Mouse (Mus musculus): Measurements from ENCODE around the gene Gabbr2. TPM values are rescaled to one million over a fixed set of nuclear protein-coding genes. Genes with fewer than 3 reads are reported as not detected.
A peak's percentile ranks its signal among the peaks of the same experiment; 100 is the strongest.

Gene Gabbr2
- total RNA-seq, 4 experiments from 2014 or later, result 0.05 to 0.17 TPM; not detected in 2

DNA sequence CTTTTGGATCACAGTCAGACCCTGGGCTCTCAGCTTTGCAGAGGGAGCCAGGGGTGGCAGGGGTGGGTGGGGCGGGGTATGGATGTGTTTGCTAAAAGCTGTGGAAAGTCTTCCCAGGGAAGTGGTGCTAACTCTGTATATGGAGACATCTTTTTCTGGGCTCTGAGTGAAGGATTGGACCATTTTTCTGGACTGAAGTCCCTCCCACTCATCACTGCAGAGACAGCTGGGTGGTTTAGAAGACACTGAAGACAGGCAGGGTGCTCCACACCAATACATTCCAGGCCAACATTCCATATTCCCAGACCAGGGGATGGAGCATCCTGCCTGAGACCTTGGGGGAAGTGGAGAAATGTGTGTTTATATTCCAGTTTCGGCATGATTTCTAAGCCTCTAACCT is 125.6 kb downstream of the Gabbr2 start:
- DNase-seq (ENCODE audit: low spot score in 2 of 2), result no peak

DNA sequence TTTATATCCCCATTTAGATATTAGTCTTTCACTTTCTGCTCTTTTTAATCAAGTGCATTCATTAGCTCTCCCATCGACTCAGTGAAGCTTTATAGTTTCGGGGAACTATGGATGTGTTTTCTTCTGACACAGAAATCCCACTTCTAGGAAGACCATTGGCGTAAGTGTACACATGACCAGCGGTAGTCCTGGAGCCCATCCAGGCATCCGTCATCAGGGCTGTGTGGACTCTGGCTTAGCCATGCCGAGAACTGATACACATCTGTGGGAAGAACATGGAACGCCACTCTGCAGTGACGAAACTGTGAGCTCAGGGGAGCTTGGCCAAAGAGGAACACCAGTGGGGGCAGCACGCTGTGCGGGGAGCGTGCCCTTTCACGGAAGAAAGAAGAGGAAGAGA is 128.0 kb downstream of the Gabbr2 start:
- DNase-seq (ENCODE audit: low spot score in 2 of 2), result no peak

DNA sequence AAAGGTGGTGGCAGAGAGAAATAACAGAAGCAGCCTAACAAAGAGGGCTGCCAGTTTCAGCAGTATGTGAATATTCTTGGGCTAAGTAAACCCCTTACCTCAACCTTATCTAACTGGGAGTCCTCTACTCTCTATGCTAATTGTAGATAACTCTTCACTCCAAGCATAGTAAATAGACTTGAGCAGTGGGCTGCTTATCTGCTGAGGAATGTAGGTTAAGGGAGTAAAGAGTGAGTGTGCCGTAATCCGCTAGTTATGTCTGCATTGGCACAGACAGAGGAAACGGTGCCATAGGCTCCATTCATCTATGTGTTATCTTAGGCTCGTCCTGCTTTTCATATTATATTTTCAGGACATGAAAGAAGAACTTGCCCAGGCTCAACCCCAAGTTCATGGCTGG is 129.0 kb downstream of the Gabbr2 start:
- DNase-seq (ENCODE audit: low spot score in 2 of 2), result no peak

- no peak for DNase-seq (ENCODE audit: low spot score in 2 of 2)
These were observed 131.1 kb downstream of the Gabbr2 start for GRCm38 (mm10) chr4:46860586-46860985.

DNA sequence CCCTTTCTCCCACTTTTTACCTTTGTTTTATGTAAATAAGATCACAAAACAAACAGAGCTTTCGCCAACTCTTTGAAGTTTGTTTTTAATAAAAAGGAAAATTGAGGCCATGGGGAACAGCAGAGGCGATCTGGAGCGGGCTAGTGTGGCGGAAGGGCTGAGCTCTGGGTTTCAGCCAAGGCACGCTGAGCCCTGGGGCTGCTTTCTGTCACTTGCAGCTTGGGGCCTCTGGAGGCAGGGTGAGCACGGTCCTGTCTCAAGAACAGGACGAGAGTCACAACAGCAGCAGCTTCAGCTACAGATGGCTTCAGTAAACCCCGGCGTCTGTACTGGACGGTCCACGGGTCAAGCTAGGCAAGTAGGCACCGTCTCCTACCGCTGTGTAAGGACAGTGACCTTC is 132.8 kb downstream of the Gabbr2 start:
- DNase-seq (ENCODE audit: low spot score in 2 of 2), result no peak

- DNase-seq (ENCODE audit: low spot score in 2 of 2), result no peak
These were observed 135.5 kb downstream of the Gabbr2 start for GRCm38 (mm10) chr4:46856145-46856544.

- DNase-seq (ENCODE audit: low spot score in 2 of 2), result no peak
These were observed 136.8 kb downstream of the Gabbr2 start for GRCm38 (mm10) chr4:46854686-46855385.

DNA sequence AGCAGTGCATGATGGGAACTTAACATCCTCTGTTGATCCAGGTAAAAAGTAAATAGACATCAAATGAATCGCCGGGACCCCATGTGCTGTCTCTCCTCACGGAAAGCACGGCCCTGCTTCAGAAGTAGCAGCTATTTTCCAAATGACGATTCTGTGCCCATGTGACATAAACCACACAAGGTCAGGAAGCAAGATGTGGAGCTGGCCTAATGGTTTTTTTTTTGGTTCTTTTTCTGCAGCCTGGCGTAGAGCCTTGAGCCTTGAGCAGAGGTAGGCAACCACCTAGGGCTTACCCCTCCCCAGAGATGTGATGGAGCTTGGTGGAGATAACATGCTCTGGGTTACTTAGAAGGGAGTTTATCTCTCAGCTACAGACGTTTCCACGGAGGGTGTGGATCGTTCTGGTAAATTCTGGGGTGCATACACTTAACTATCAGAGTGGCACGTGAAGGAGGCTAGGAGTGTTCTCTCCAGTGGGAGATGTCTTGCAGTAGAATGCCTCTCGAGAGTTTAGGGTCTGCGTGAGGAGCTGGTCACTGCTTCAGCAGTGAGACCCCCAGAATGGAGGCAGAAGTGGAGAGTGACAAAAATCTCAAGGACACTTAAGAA is 137.7 kb downstream of the Gabbr2 start:
- no peak for DNase-seq (ENCODE audit: low spot score in 2 of 2)

DNA sequence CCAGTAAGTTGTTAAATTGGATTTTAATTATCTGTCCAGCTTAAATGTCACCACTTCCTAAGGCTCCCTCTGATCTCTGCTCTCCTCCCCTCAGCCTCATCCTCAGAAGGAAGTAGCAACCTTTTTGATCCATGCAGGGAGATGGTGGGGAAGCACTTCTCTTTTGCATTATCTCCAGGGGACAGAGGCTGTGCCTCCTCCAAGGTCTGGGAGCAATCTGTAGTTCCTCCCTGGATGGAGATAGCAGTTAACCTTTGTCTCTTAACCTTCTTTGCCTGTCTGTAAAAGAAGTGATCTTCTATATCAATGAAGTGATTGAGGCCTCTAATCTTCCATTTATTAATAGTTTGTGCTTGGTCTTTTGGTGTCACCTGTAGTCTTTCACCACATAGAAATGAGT is 143.9 kb downstream of the Gabbr2 start:
- DNase-seq (ENCODE audit: low spot score in 2 of 2), result no peak

DNA sequence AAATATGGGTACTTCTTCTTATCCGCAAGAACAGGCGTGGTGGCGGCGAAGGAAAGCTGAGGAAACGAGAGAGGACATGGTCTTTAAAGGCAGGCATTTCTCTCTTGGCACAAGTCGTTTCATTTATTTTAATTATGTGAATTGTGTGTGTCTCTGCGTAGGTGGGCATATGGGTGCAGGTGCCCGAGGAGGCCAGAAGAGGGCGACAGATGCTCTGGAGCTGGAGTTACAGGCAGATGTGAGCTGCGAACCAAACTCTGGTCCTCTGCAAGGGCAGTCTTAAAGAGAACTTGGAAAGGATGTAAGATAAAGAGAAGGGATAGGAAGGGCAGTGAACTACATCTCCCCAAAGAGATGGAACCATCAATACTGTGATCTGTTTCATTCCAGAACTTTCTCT is 145.3 kb downstream of the Gabbr2 start:
- DNase-seq (ENCODE audit: low spot score in 2 of 2), result no peak

GRCm38 (mm10) chr4:46844982-46845643 is 146.6 kb downstream of the Gabbr2 start:
- no peak for DNase-seq (ENCODE audit: low spot score in 2 of 2)

DNA sequence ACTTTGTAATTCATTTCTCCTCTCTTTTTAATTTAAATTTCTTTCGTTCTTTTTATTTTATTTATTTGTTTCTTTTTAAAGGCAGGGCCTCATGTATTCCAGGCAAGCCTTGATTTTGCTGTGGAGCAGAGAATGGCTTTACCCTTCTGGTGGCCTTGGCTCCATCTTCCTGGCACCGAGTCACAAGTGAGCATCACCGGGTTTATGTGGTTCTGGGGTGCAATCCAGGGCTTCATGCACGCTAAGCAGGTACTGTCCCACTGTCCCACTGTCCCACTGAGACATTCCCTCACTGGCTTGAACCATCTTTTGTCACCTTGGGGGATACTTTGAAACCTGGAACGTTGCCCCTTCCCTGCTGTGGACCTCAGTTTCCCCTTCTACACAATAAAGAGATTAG is 147.1 kb downstream of the Gabbr2 start:
- DNase-seq (ENCODE audit: low spot score in 2 of 2), result no peak

DNA sequence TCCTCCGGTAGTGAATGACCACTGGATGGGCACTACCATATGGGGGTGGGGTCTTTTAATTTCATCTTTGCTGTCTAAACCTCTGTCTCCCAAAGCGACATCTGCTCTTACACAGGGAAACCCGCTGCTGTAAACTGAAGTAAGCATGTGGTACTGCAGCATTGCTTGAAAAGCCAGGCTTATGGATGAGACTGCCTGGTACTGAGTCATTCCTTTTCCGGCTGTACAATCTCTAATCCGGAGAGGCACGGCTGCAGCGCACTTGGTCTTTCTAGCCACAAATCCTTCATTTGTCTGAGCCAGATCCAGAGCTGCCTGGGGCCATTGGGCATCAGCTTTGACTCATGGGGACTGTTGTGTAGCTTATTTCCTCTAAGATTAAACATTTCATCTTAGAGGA is 149.1 kb downstream of the Gabbr2 start:
- DNase-seq (ENCODE audit: low spot score in 2 of 2), result no peak

- DNase-seq (ENCODE audit: low spot score in 2 of 2), result no peak
These were observed 151.5 kb downstream of the Gabbr2 start for GRCm38 (mm10) chr4:46840146-46840545.

- DNase-seq (ENCODE audit: low spot score in 2 of 2), result no peak
These were observed 154.3 kb downstream of the Gabbr2 start for GRCm38 (mm10) chr4:46837362-46837761.

GRCm38 (mm10) chr4:46836065-46836464 is 155.6 kb downstream of the Gabbr2 start:
- no peak for DNase-seq (ENCODE audit: low spot score in 2 of 2)

DNA sequence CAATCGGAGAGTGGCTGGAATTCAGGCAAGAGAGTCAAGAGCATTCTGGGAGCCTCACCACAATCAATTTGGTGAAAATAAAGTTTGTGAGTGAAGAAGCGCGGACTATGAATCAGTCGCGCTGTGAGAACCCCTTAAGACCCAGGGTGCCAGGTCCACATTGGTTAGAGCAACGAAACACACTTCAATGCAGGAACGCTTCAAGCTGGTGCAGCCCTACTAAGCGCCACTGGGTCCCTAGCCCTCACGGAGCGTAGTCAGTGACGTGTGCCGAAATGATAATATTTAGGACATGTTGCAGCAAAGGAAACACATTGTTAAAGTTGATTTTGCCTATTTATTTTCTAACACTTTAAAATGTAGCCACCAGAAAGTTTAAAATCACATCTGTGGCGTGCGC is 156.6 kb downstream of the Gabbr2 start:
- DNase-seq (ENCODE audit: low spot score in 2 of 2), result no peak

- DNase-seq (ENCODE audit: low spot score in 2 of 2), result no peak
These were observed 158.7 kb downstream of the Gabbr2 start for GRCm38 (mm10) chr4:46832834-46833544.

DNA sequence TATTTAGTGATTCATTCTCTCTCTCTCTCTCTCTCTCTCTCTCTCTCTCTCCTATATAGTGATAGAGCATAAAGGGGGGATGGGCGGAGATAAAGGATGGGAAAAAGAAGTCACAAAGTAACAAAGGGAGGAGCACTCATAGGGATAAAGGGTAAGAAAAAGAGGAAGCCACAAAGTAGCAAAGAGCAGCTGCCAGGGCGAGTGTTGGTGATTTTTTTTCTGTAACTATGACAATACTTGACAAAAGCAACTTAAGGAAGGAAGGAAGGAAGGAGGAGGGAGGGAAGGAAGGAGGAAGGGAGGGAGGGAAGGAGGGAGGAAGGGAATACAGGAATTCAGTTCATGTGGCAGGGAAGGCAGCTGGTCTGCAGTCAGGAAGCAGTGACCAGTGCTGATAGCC is 162.0 kb downstream of the Gabbr2 start:
- no peak for DNase-seq (ENCODE audit: low spot score in 2 of 2)

GRCm38 (mm10) chr4:46828141-46828571 is 163.5 kb downstream of the Gabbr2 start:
- DNase-seq (ENCODE audit: low spot score in 2 of 2), result no peak

GRCm38 (mm10) chr4:46827471-46827870 is 164.2 kb downstream of the Gabbr2 start:
- DNase-seq (ENCODE audit: low spot score in 2 of 2), result peak; percentile 6 to 32

Measured in gastrocnemius, adult 8-10 months (tissue).